Mouse (Mus musculus) midbrain, embryonic 15.5 days (tissue): ENCODE results near the gene Efcab5. TPM values are rescaled to one million over a fixed set of nuclear protein-coding genes. Genes with fewer than 3 reads are reported as not detected.

Experiments used
- ATAC-seq: fragments of 200-750 bp; cut with Nextera tagmentation; replicated peaks from 2 replicates; pipeline ENCODE4 v1.8.0; 2017; ENCODE audit warnings: moderate TSS enrichment
- H3K27ac ChIP-seq: fragments of 300-500 bp; sonication (generic); 2 replicates; pipeline ENCODE4 v1.5.1; 2015; ENCODE audit warnings: mild to moderate bottlenecking, inconsistent platforms
- H3K27me3 ChIP-seq: fragments of 300-500 bp; sonication (generic); replicated peaks from 2 replicates; pipeline ENCODE4 v1.6.1; 2015; ENCODE audit warnings: inconsistent platforms
- H3K36me3 ChIP-seq: fragments of 300-500 bp; sonication (generic); replicated peaks from 2 replicates; pipeline ENCODE4 v1.6.1; 2015; ENCODE audit warnings: inconsistent platforms
- H3K4me1 ChIP-seq: fragments of 300-500 bp; sonication (generic); 2 replicates; pipeline ENCODE4 v1.6.1; 2015; ENCODE audit warnings: inconsistent platforms
- H3K4me2 ChIP-seq: fragments of 300-500 bp; sonication (generic); 2 replicates; pipeline ENCODE4 v1.6.1; 2015; ENCODE audit warnings: inconsistent platforms, mild to moderate bottlenecking, moderate library complexity
- H3K4me3 ChIP-seq: fragments of 300-500 bp; sonication (generic); 2 replicates; pipeline ENCODE4 v1.5.1; 2015; ENCODE audit warnings: mild to moderate bottlenecking, inconsistent platforms
- H3K9ac ChIP-seq: fragments of 300-500 bp; sonication (generic); 2 replicates; pipeline ENCODE4 v1.6.1; 2015; ENCODE audit warnings: mild to moderate bottlenecking, inconsistent platforms
- H3K9me3 ChIP-seq: fragments of 300-500 bp; sonication (generic); 2 replicates; pipeline ENCODE4 v1.6.1; 2016; ENCODE audit warnings: inconsistent platforms
- WGBS: fragments of 180-500 bp; shearing (Covaris S2); methylation state at CpG from one replicate; pipeline ENCODE4 v1.1.7; 2015; ENCODE audit warnings: mixed read lengths; 5-methylcytosine and 5-hydroxymethylcytosine counted together
- polyA plus RNA-seq: library from polyadenylated mRNA; unstranded; fragments of >200 nt; fragmentation: Nextera tagmentation; extraction: Ambion mirVana; gene quantifications from 2 replicates; pipeline ENCODE4 v1.2.1, GENCODE M21; 2015

Gene Efcab5
- 0.57 and 0.94 TPM in 2 replicates for polyA plus RNA-seq

DNA sequence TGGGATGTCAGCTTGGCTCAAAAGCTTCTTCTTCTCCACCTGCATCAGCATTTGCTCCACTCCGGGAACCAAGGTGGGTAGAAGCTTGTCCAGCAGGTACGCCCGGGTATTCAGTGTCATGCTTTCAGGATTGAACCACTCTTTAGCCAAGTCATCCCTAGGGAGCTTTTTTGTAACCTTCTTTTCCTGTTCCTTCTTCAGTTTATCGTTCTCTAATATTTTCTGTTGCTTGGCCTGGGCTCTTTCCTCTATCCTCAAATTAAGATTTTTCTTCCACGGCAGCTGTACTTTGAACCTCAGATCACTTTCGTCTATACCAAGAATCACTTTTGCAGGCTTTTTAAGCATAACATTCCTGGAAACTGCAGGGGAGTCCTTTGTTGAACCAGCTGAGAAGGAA is at the start of gene Efcab5:
Efcab5 (minus strand) TSS at position 101 of the 400 bp plus-strand sequence.
- H3K27ac ChIP-seq: no peak within 1 kb of the TSS
- no peak within 1 kb of the TSS for H3K4me3 ChIP-seq
- H3K36me3 ChIP-seq: no peaks in the 10 kb centered on the region
- H3K27me3 ChIP-seq: peaks cover 6% of the 10 kb centered on the region; the same call in 1 of the 2 replicates
- no peaks in the 10 kb centered on the region for H3K9me3 ChIP-seq
- no peak within 1 kb of the TSS for H3K9ac ChIP-seq
- 82% methylated on average over 6 of the region's 6 CpGs for WGBS
- no peak within 1 kb of the TSS for H3K4me2 ChIP-seq
- no peak for ATAC-seq
- peaks cover 5% of the 10 kb centered on the region for H3K4me1 ChIP-seq

DNA sequence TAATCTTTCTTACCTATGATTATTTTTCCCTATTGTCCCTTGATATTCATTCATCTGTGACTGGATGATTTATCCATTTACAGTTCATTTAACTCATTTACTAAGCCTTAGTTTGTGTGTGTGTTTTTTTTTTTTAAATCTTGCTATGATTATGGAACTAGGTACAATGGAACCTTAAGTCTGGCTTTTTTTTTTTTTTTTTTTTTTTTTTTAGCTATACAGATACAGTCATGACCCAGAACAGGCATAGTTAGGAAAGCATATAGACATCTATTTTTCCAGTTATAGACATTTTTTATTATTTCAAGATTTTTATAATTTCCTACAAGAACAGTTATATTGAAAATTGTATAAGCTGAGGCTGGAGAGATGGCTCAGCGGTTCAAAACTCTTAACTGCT is 46.5 kb upstream of the Efcab5 start:
- H3K4me2 ChIP-seq: no peak overlapping the region
- ATAC-seq: no peak
- no peaks in the 10 kb centered on the region for H3K27me3 ChIP-seq
- no peak overlapping the region for H3K9ac ChIP-seq
- no peak overlapping the region for H3K27ac ChIP-seq
- no peaks in the 10 kb centered on the region for H3K36me3 ChIP-seq
- H3K9me3 ChIP-seq: no peaks in the 10 kb centered on the region
- no peaks in the 10 kb centered on the region for H3K4me1 ChIP-seq
- WGBS: 98% methylated on average over 1 of the region's 1 CpGs
- no peak overlapping the region for H3K4me3 ChIP-seq

DNA sequence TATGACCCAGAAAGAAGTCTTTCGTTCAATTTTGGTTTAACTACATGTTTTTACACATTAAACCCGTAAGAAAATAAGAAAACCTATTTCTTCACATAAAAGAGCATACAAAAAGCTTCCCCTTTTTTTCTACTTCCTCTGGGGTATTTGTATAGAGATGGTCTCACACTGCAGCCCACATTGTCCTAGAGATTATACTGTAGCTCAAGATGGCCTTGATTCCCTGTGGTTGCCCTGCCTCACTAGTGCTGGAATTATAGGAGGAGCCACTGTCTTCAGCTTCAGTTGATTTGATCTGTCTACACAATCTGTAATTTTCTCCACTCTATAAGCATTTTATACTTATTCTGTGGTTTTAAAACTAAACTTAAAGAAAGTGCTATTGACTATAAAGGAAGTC is 42.7 kb upstream of the Efcab5 start:
- Histone ChIP-seq H3K36me3 (no peaks in the 10 kb centered on the region), H3K4me1 (no peaks in the 10 kb centered on the region), H3K27ac (no peak overlapping the region), H3K27me3 (no peaks in the 10 kb centered on the region), H3K4me3 (no peak overlapping the region), H3K9ac (no peak overlapping the region), H3K4me2 (no peak overlapping the region), H3K9me3 (no peaks in the 10 kb centered on the region)
- 92% methylated on average over 2 of the region's 2 CpGs for WGBS
- no peak for ATAC-seq

DNA sequence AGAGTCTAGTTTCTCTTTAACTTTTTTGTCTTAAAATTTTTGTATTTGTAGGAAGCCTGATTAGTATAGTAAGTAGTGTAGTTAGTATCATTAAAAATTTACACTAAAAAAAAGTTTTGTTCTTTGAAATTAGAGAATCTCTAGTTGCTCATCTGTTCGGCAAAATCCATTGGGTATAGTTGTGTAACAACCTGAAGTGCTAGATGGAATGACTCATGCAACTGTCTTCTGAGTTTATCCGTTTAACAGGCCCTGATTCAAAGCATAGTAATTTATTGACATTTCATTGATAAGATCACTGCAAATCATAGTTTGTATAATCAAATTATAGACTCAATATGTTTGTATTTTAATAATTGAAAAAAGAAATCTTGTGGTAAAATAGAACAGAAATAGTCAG is 42.0 kb upstream of the Efcab5 start:
- H3K36me3 ChIP-seq: no peaks in the 10 kb centered on the region
- H3K9me3 ChIP-seq: no peaks in the 10 kb centered on the region
- no peak overlapping the region for H3K27ac ChIP-seq
- no peaks in the 10 kb centered on the region for H3K4me1 ChIP-seq
- no peak overlapping the region for H3K9ac ChIP-seq
- WGBS: 88% methylated on average over 2 of the region's 2 CpGs
- H3K4me3 ChIP-seq: no peak overlapping the region
- H3K27me3 ChIP-seq: no peaks in the 10 kb centered on the region
- no peak for ATAC-seq
- no peak overlapping the region for H3K4me2 ChIP-seq

DNA sequence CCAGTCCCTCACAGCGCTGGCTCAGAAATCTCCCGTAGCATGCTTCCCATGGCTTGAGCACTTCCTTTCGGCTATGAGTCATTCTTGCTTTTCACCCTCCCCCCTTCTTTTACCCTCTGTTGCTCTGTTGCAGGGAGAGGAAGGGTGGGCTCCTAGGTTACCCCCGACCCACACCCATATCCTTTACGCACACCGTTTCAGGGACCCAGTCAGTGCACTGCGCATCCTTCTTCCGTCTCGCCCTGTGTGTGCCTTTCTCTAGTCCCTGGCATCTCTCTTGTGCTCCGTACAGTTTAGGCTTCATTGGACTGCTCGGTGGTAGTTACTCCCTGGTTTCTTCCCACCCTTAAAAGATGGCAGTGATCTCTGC is 28.0 kb upstream of the Efcab5 start:
- peaks cover 25% of the 10 kb centered on the region for H3K4me1 ChIP-seq
- no peaks in the 10 kb centered on the region for H3K27me3 ChIP-seq
- no peaks in the 10 kb centered on the region for H3K36me3 ChIP-seq
- ATAC-seq: peak; percentile 76
- H3K9me3 ChIP-seq: no peaks in the 10 kb centered on the region
- peak overlapping the region; percentile 99 for H3K27ac ChIP-seq
- peak overlapping the region; percentile 84 for H3K4me3 ChIP-seq
- 0% methylated on average over 11 of the region's 11 CpGs for WGBS
- peak overlapping the region; percentile 86 for H3K4me2 ChIP-seq
- H3K9ac ChIP-seq: peak overlapping the region; percentile 93

DNA sequence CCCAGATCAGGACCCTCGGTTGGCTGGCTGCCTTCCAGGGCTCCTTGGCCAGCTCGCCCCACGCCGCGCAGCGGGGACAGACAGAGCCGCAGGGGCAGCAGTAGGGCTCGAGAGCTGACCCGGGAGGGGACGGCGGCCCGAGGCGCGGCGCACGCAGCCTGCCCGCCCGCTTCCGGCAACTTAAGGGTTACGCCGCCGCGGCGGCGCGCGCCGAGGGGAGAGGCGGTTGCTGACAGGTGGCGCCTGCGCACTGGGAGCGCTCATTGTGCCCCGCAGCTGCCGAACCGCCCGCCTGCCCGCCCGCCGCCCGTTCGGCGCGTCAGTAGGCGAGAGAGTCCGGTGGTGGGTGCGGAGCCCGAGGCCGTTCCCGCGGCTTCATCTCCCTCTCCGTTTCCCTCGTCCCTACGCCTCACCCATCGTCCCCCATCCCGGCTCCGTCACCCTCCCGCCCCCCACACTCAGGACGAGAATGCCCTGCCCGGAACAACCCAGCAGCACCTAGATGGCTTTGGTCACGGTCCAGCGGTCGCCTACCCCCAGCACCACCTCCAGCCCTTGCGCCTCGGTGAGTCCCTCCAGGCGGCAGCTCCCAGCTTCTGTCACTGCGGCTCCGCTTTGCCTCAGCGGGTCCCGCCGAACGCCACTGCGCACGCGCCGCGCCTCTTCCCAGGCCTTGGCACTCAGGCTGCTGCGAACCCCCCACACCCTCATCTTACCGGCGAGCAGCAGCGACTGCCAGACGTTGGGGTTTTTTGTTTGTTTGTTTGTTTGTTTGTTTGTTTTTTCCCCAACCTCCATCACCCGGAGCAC is 27.4 kb upstream of the Efcab5 start, which contains the start of gene Ssh2:
Ssh2 (plus strand) TSS at position 337 of the 810 bp plus-strand sequence.
- peaks cover 25% of the 10 kb centered on the region for H3K4me1 ChIP-seq
- peak within 1 kb of the TSS; percentile 86 for H3K4me2 ChIP-seq
- H3K9ac ChIP-seq: peak within 1 kb of the TSS; percentile 93
- H3K27ac ChIP-seq: peak within 1 kb of the TSS; percentile 99
- H3K9me3 ChIP-seq: no peaks in the 10 kb centered on the region
- H3K4me3 ChIP-seq: peak within 1 kb of the TSS; percentile 84
- ATAC-seq: peak; percentile 94
- H3K27me3 ChIP-seq: no peaks in the 10 kb centered on the region
- WGBS: under 1% methylated on average over 76 of the region's 82 CpGs
- H3K36me3 ChIP-seq: no peaks in the 10 kb centered on the region

DNA sequence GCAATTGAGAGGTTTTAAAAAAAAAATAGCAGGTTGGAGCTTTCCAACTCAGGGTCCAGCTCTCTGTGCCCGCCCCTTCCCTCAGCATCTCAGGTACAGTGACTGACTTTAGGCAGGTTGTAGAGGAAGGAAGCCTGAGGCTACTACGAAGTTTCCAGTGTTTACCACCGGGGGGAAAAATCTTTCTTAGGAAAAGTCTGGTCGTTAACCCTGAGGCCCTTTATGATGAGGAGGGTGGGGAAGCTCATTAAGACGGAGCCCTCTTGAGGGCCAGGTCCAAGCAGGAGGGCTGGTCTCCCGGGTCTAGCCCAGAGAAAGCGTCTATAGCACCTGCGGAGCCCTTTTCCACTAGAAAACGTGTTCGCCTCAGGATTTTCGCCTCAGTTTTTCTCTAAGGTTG is 26.7 kb upstream of the Efcab5 start:
- Histone ChIP-seq H3K4me2 (peak overlapping the region; percentile 86), H3K4me1 (peaks cover 25% of the 10 kb centered on the region), H3K9me3 (no peaks in the 10 kb centered on the region), H3K4me3 (peak overlapping the region; percentile 84), H3K9ac (peak overlapping the region; percentile 93), H3K27me3 (no peaks in the 10 kb centered on the region), H3K36me3 (no peaks in the 10 kb centered on the region), H3K27ac (peak overlapping the region; percentile 99)
- ATAC-seq: peak; percentile 44
- WGBS: under 1% methylated on average over 11 of the region's 11 CpGs

DNA sequence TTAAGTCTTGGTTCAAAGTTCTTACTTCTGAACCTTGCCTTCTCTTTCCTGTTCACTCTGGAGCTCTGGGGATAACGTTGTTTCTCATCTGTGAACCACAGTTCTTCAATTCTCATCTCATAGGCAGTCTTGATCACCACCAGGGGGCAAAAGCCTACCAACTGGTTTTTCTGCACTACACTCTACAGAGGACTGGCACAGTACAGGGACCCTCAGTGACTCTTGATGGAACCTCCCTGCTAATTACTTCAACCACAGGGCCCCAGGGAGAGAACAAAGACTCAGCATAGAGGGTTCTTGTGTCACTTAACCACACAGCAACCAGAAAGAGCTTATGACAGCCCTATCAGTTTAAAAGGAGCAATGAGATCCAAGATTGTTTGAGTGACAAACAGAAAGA is 26.0 kb upstream of the Efcab5 start:
- peak; percentile 61 for ATAC-seq
- WGBS: 0% methylated on average over 1 of the region's 1 CpGs
- Histone ChIP-seq H3K36me3 (no peaks in the 10 kb centered on the region), H3K4me2 (peak overlapping the region; percentile 86), H3K9ac (no peak overlapping the region), H3K4me3 (peak overlapping the region; percentile 84; the same call in 1 of the 2 replicates), H3K9me3 (no peaks in the 10 kb centered on the region), H3K4me1 (peaks cover 25% of the 10 kb centered on the region), H3K27me3 (no peaks in the 10 kb centered on the region), H3K27ac (no peak overlapping the region)

DNA sequence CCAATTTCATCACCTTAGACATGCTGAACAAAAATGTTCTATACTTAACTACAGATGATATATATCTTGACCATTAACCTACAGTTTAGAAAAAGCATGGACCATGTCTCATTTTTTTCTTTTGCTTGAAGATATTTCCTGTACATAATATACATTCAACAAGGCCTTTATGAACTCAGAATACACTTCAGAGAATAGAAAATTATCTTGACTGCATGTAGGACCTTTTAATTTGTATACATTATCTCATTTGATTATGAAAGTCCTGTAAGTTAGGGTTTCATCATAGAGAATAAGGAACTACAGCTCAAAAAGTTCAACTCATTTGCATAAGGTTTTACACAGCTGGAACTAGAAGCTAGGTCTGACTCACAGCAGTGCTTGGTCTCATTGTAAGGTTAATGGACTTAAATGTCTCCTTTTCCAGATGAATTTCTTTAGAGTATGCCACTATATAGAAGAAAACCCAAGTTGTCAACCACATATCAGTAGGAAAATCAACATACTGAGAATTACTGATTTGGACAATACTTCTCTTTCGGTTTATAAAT is 25.4 kb upstream of the Efcab5 start:
- H3K36me3 ChIP-seq: no peaks in the 10 kb centered on the region
- no peaks in the 10 kb centered on the region for H3K27me3 ChIP-seq
- H3K9ac ChIP-seq: no peak overlapping the region
- no peaks in the 10 kb centered on the region for H3K9me3 ChIP-seq
- no peak overlapping the region for H3K4me2 ChIP-seq
- peaks cover 25% of the 10 kb centered on the region for H3K4me1 ChIP-seq
- WGBS: 90% methylated on average over 1 of the region's 1 CpGs
- no peak for ATAC-seq
- no peak overlapping the region for H3K4me3 ChIP-seq
- H3K27ac ChIP-seq: no peak overlapping the region

DNA sequence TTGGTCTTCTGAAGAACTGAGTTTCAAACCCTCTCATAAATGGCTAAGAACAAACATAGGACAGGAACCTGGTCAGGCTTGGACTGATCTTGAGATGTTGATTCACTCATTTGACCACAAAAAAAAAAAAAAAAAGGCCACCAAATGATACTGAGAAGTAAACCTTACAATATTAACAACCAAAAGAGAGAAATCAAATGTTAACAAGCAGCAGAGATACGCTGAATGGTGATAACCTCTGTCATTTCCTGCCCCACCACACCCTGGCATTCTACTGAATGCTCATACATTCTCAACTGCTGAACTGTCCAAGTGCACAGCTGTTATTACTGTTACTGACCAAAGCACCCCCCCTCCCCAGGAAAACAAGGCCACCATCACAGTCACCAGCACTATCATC is 11.9 kb upstream of the Efcab5 start:
- H3K36me3 ChIP-seq: no peaks in the 10 kb centered on the region
- H3K4me1 ChIP-seq: no peaks in the 10 kb centered on the region
- ATAC-seq: no peak
- H3K4me2 ChIP-seq: no peak overlapping the region
- peaks cover 12% of the 10 kb centered on the region for H3K27me3 ChIP-seq
- no peak overlapping the region for H3K27ac ChIP-seq
- H3K4me3 ChIP-seq: no peak overlapping the region
- no peaks in the 10 kb centered on the region for H3K9me3 ChIP-seq
- 97% methylated on average over 1 of the region's 1 CpGs for WGBS
- H3K9ac ChIP-seq: no peak overlapping the region

DNA sequence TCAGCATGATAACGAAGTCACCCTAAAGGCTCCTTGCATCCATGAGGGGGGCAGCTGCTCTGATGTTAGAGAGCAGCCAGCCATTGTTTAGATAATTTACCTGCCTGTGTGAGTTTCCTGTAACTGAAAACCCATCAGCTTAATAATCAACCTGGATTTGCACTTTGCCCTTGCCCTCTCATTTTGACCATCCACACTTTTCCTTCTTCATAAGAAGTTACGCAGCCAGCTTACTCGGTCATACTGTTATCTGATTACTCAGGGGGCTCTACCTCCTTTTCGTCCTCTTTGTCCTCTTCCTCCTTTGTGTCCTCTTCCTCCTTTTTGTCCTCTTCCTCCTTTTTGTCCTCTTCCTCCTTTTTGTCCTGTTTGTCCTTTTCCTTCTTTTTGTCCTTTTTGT is 10.9 kb upstream of the Efcab5 start:
- no peaks in the 10 kb centered on the region for H3K4me1 ChIP-seq
- ATAC-seq: no peak
- no peaks in the 10 kb centered on the region for H3K36me3 ChIP-seq
- H3K27me3 ChIP-seq: peaks cover 12% of the 10 kb centered on the region
- no peaks in the 10 kb centered on the region for H3K9me3 ChIP-seq
- H3K9ac ChIP-seq: no peak overlapping the region
- no peak overlapping the region for H3K4me2 ChIP-seq
- no peak overlapping the region for H3K27ac ChIP-seq
- WGBS: 47% methylated on average over 4 of the region's 4 CpGs
- no peak overlapping the region for H3K4me3 ChIP-seq

DNA sequence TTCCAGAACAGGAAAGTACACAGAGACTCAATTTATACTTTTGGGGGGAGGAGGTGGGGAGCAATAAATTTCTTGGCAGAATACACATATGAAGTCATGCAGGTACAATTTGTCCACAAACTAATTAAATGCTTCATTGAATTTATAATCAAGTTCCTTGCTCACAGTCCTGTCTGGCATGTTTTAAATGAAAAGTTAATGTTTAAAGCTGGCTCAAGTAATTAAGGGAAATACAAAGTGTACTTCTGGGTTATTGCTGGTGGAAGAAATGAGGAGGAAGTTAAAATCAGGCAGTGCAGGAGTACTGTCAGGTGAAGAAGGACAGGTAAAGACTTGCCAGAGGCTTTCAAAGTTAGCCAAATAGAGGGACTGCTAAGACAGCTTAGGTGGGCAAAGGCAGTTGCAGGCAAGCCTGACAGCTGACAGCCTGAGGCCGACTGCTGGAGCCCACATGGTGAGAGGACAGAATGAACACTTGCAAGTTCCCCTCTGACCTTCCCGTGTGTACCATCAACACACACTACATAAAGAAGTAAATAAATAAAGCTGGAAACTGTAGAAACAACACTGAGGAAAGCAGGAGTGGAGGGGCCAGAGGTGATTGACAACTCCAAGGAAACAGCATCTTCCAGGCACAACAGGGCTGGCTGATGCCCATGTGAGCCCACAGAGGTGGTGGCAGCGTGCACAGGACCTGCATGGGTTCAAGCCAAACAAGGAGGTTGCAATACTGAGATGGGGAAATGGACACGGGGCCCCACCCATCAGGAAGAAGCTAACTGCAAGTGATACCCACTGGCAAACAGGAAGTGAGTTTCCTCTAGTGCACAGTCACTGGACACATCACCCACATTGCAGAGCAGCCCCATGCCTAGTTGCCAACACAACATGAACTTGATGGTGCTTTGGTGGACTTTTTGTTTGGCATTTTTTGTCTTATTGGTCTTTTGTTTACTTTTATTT is 7.7 kb upstream of the Efcab5 start:
- no peak for ATAC-seq
- no peak overlapping the region for H3K4me2 ChIP-seq
- 40% methylated on average over 4 of the region's 4 CpGs for WGBS
- peaks cover 16% of the 10 kb centered on the region for H3K27me3 ChIP-seq
- H3K4me3 ChIP-seq: no peak overlapping the region
- H3K9ac ChIP-seq: no peak overlapping the region
- H3K4me1 ChIP-seq: peaks cover 10% of the 10 kb centered on the region
- no peaks in the 10 kb centered on the region for H3K36me3 ChIP-seq
- no peak overlapping the region for H3K27ac ChIP-seq
- H3K9me3 ChIP-seq: no peaks in the 10 kb centered on the region
